Mouse (Mus musculus): ENCODE measurements at regions not wholly inside any gene's neighbourhood (a gene's known extent, or its start where the extent isn't known, plus 50 kb on each side); places are given as distances from the start of the nearest gene placed in this dataset.

DNA sequence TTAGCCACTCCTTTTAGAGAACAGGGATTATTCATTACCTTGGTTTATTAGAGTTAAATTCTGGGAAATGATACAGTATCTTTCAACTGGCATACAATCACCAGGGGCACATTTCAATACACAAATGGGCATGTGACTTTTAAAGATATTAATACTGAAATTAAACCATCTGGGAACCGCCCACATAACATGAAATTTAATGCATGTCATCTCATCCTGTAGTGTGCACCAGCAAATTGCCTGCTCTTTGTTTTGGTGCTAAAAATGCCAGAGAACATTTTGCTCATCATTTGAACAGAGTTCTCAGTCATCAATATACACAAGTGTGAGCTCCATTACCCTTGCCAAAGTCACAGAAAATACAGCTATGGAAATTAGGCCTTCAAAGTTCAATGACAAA, 330.9 kb downstream of the Lipi start:
- TF ChIP-seq POLR2A (IDR thresholded peaks at IDR 0.05; ENCODE audit: borderline replicate concordance, insufficient read depth, low read length) (no peak), CTCF (IDR thresholded peaks at IDR 0.05; ENCODE audit: borderline replicate concordance, insufficient read depth, low read depth, low read length) (no peak)
